Mouse (Mus musculus) embryo, embryonic 9.5 days (tissue): ENCODE data around the gene Gm15262.
A peak's percentile ranks its signal among the peaks of the same experiment; 100 is the strongest.
"Not testable (repeated sequence)": the region's sequence is repeated elsewhere in the genome, so short reads cannot be mapped to it uniquely, and the experiment has no call there.

Experiments
- DNase-seq: peaks from one replicate; pipeline ENCODE4 v3.0.0-alpha.2; 2017; ENCODE audit errors: extremely low spot score

Gm15262 gene

GRCm38 (mm10) chrX:161287156-161287555 is at the start of gene Gm15262:
Gene Gm15262 (plus strand): TSS chrX:161287456.
- not testable (repeated sequence) for DNase-seq

GRCm38 (mm10) chrX:161308131-161308530 is 20.9 kb downstream of the Gm15262 start:
- no peak for DNase-seq

- no peak for DNase-seq
Observed at GRCm38 (mm10) chrX:161316443-161316842, 29.2 kb downstream of the Gm15262 start.

- peak; percentile 1 for DNase-seq
Observed at GRCm38 (mm10) chrX:161370927-161371326, 83.7 kb downstream of the Gm15262 start.

- DNase-seq: no peak
Observed at GRCm38 (mm10) chrX:161371461-161371860, 84.2 kb downstream of the Gm15262 start.

GRCm38 (mm10) chrX:161375568-161375967 is 88.3 kb downstream of the Gm15262 start:
- no peak for DNase-seq

GRCm38 (mm10) chrX:161385791-161386190 is 98.5 kb downstream of the Gm15262 start:
- DNase-seq: peak; percentile 44

- no peak for DNase-seq
Observed at GRCm38 (mm10) chrX:161387942-161388341, 100.7 kb downstream of the Gm15262 start.

GRCm38 (mm10) chrX:161399110-161399509 is 111.9 kb downstream of the Gm15262 start:
- DNase-seq: peak; percentile 58

GRCm38 (mm10) chrX:161411151-161411550 is 123.9 kb downstream of the Gm15262 start:
- no peak for DNase-seq
